Mouse (Mus musculus) liver, postnatal 0 days (tissue): Measurements from ENCODE around the gene Orc6. TPM values are rescaled to one million over a fixed set of nuclear protein-coding genes. Genes with fewer than 3 reads are reported as not detected.
A peak's percentile ranks its signal among the peaks of the same experiment; 100 is the strongest.

ENCODE experiments used
- ATAC-seq: fragments of 200-750 bp; cut with Nextera tagmentation; 2 replicates; pipeline ENCODE4 v1.8.0; 2017; ENCODE audit warnings: mild to moderate bottlenecking, moderate library complexity
- DNase-seq: peaks from one replicate; pipeline ENCODE4 v3.0.0-alpha.2; 2016
- H3K27ac ChIP-seq: fragments of 300-500 bp; sonication (generic); 2 replicates; pipeline ENCODE4 v1.5.1; 2014; ENCODE audit warnings: antibody characterized with exemption, moderate library complexity, mild to moderate bottlenecking, low read depth
- H3K27me3 ChIP-seq: fragments of 300-500 bp; sonication (generic); 2 replicates; pipeline ENCODE4 v1.6.1; 2014; ENCODE audit warnings: low read length, control low read depth, mixed read lengths; ENCODE audit not compliant: insufficient read depth
- H3K36me3 ChIP-seq: fragments of 300-500 bp; sonication (generic); replicated peaks from 2 replicates; pipeline ENCODE4 v1.6.1; 2014; ENCODE audit warnings: mild to moderate bottlenecking, control low read depth, low read length, moderate library complexity, mixed read lengths; ENCODE audit not compliant: insufficient read depth
- H3K4me1 ChIP-seq: fragments of 300-500 bp; sonication (generic); 2 replicates; pipeline ENCODE4 v1.6.1; 2014; ENCODE audit warnings: antibody characterized with exemption, mild to moderate bottlenecking, control low read depth; ENCODE audit not compliant: insufficient read depth
- H3K4me2 ChIP-seq: fragments of 300-500 bp; sonication (generic); 2 replicates; pipeline ENCODE4 v1.6.1; 2014; ENCODE audit warnings: low read depth, mild to moderate bottlenecking, low read length, moderate library complexity, mixed read lengths
- H3K4me3 ChIP-seq: fragments of 300-500 bp; sonication (generic); 2 replicates; pipeline ENCODE4 v1.5.1; 2014; ENCODE audit warnings: low read depth, low read length
- H3K9ac ChIP-seq: fragments of 300-500 bp; sonication (generic); replicated peaks from 2 replicates; pipeline ENCODE4 v1.6.1; 2014; ENCODE audit warnings: mild to moderate bottlenecking, moderate library complexity
- H3K9me3 ChIP-seq: fragments of 300-500 bp; sonication (generic); 2 replicates; pipeline ENCODE4 v1.6.1; 2016; ENCODE audit warnings: mild to moderate bottlenecking, control low read depth, low read length, mixed read lengths
- CTCF ChIP-seq: sonication (generic); IDR thresholded peaks from 2 replicates; pipeline ENCODE4 v1.5.1; 2016; ENCODE audit warnings: antibody characterized with exemption, low read depth
- EP300 ChIP-seq: IDR thresholded peaks from 2 replicates; pipeline ENCODE4 v1.6.1; 2016; ENCODE audit warnings: antibody characterized with exemption, low read depth, mild to moderate bottlenecking
- WGBS: fragments of 180-500 bp; shearing (Covaris S2); extraction: QIAGEN DNeasy Blood & Tissue Kit; methylation state at CpG from one replicate; pipeline ENCODE4 v1.1.7; 2014; ENCODE audit not compliant: insufficient replicate concordance; 5-methylcytosine and 5-hydroxymethylcytosine counted together
- polyA plus RNA-seq: library from polyadenylated mRNA; unstranded; fragments of >200 nt; fragmentation: Nextera tagmentation; extraction: Ambion mirVana; gene quantifications from 2 replicates; pipeline ENCODE4 v1.2.1, GENCODE M21; 2015

The Orc6 gene
- polyA plus RNA-seq, 1 experiment from 2014 or later, result 46.3 TPM

DNA sequence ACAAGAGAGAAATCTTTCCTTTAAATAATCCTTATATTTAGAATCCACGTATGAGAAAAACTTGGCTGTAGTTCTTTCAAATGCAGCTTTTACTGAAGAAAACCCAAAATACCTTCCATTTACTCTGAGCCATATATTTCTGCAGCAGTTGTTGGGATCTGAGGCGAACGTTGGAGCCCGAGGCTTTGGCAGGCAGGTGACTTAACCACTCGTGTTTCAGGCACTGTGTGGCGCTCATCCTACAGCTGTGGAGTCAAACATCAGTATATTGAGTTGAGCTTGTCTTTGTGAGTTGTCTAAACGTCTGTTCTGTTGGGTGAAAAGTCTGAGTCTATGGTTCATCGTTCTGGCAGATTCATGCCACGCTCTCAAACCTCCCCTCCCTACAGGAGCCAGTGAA is 27.6 kb downstream of the Orc6 start:
- H3K9ac ChIP-seq, result no peak overlapping the region
- no peak overlapping the region for H3K4me2 ChIP-seq
- DNase-seq, result no peak
- H3K27ac ChIP-seq, result no peak overlapping the region
- H3K4me1 ChIP-seq, result no peaks in the 10 kb centered on the region
- 80% methylated on average over 9 of the region's 9 CpGs for WGBS
- H3K27me3 ChIP-seq, result no peaks in the 10 kb centered on the region
- no peak overlapping the region for H3K4me3 ChIP-seq
- no peak for ATAC-seq
- peaks cover 8% of the 10 kb centered on the region; the same call in 1 of the 2 replicates for H3K36me3 ChIP-seq
- TF ChIP-seq CTCF (no peak), EP300 (no peak)
- no peaks in the 10 kb centered on the region for H3K9me3 ChIP-seq

DNA sequence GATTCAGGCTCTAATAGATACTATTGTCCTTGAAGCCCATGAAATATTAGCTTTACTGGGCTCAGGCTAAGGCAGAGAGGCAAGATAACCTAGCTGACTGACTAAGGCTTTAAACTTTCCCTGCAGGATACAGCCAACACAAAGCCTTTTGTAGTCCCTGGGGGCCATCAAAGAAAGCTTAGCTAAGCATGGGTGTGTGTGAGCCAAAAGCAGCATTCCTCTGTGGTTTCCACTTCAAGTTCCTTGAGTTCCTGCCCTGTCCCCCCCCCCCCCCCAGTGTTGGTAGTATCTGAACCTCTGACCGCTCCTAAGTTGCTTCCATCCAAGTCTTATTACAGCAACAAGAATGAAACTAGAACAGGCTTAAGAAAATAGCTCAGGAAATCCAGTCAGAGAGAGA is 30.1 kb downstream of the Orc6 start:
- ATAC-seq (no peak), DNase-seq (no peak)
- Histone ChIP-seq H3K27me3 (no peaks in the 10 kb centered on the region), H3K4me2 (no peak overlapping the region), H3K4me3 (no peak overlapping the region), H3K4me1 (no peaks in the 10 kb centered on the region), H3K9ac (no peak overlapping the region), H3K36me3 (peaks cover 9% of the 10 kb centered on the region; the same call in 1 of the 2 replicates), H3K9me3 (no peaks in the 10 kb centered on the region), H3K27ac (no peak overlapping the region)
- 92% methylated on average over 1 of the region's 1 CpGs for WGBS
- no peak for TF ChIP-seq EP300
- TF ChIP-seq CTCF, result no peak

- Histone ChIP-seq H3K4me3 (no peak overlapping the region), H3K4me2 (no peak overlapping the region), H3K9me3 (no peaks in the 10 kb centered on the region), H3K27ac (no peak overlapping the region), H3K4me1 (peaks cover 6% of the 10 kb centered on the region; the same call in 1 of the 2 replicates), H3K36me3 (peaks cover 3% of the 10 kb centered on the region; the same call in 1 of the 2 replicates), H3K9ac (no peak overlapping the region), H3K27me3 (no peaks in the 10 kb centered on the region)
- ATAC-seq (no peak), DNase-seq (no peak)
- TF ChIP-seq EP300, result peak; percentile 81; the same call in 1 of the 2 replicates
- TF ChIP-seq CTCF, result no peak
Observed at GRCm38 (mm10) chr8:85335105-85335504, 35.7 kb downstream of the Orc6 start.

GRCm38 (mm10) chr8:85336211-85336933 is 36.9 kb downstream of the Orc6 start:
- 75% methylated on average over 6 of the region's 6 CpGs for WGBS
- ATAC-seq, result no peak
- Histone ChIP-seq H3K9me3 (no peaks in the 10 kb centered on the region), H3K4me1 (peaks cover 6% of the 10 kb centered on the region; the same call in 1 of the 2 replicates), H3K27ac (no peak overlapping the region), H3K27me3 (no peaks in the 10 kb centered on the region), H3K4me3 (no peak overlapping the region), H3K4me2 (no peak overlapping the region), H3K9ac (no peak overlapping the region), H3K36me3 (peaks cover 3% of the 10 kb centered on the region; the same call in 1 of the 2 replicates)
- TF ChIP-seq CTCF (no peak), EP300 (no peak)
- no peak for DNase-seq

GRCm38 (mm10) chr8:85337681-85338080 is 38.2 kb downstream of the Orc6 start:
- ATAC-seq (no peak), DNase-seq (no peak)
- Histone ChIP-seq H3K9ac (no peak overlapping the region), H3K9me3 (no peaks in the 10 kb centered on the region), H3K4me1 (peaks cover 6% of the 10 kb centered on the region; the same call in 1 of the 2 replicates), H3K27ac (no peak overlapping the region), H3K27me3 (no peaks in the 10 kb centered on the region), H3K4me3 (no peak overlapping the region), H3K4me2 (no peak overlapping the region), H3K36me3 (no peaks in the 10 kb centered on the region; the same call in 1 of the 2 replicates)
- TF ChIP-seq EP300, result no peak
- no peak for TF ChIP-seq CTCF
- WGBS, result 85% methylated on average over 4 of the region's 4 CpGs

DNA sequence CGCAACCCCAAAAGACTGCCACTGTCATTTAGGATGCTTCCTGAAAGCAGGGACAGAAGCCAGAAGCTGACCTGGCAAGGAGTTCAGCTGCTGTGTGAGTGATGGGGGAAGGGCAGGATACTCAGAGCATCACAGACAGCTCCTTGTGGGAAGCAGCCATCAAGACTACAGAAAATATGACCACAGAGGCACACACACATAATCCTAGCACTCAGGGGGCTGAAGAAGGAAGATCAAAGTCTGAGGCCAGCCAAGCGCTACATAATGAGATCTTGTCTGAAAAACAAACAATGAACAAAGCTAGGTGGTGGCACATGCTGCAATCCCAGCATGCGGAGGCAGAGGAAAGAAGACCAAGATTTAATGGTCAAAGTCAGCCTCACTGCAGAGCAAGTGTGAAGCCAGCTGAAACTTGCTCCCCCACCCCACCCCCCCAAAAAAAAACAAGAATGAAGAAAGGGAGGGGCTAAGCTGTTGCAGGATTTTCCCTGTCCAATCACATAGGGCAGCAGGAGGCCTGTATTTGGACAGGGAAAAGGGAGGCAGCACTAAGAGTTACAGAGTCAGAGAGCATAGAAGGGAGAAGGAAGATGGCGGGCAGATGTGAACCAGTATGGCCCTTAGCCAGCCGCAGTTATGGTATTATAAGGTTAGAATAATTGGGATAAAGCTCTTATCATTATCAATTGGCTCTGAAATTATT is 40.6 kb downstream of the Orc6 start:
- Histone ChIP-seq H3K9me3 (no peaks in the 10 kb centered on the region), H3K27ac (no peak overlapping the region), H3K27me3 (no peaks in the 10 kb centered on the region), H3K4me2 (no peak overlapping the region), H3K4me3 (no peak overlapping the region), H3K36me3 (no peaks in the 10 kb centered on the region; the same call in 1 of the 2 replicates), H3K4me1 (peaks cover 5% of the 10 kb centered on the region; the same call in 1 of the 2 replicates), H3K9ac (no peak overlapping the region)
- no peak for TF ChIP-seq EP300
- no peak for TF ChIP-seq CTCF
- WGBS, result 86% methylated on average over 5 of the region's 5 CpGs
- DNase-seq (no peak), ATAC-seq (no peak)
